Mouse (Mus musculus) liver, adult 2 months (tissue): ENCODE results near the gene Zbtb20.

Source experiments
- CTCF ChIP-seq: fragments of 200-500 bp; IDR thresholded peaks from 2 replicates; pipeline ENCODE4 v1.5.1; 2011; ENCODE audit warnings: low read depth, low read length, control low read depth
- POLR2A ChIP-seq: fragments of 200-500 bp; IDR thresholded peaks from 2 replicates; pipeline ENCODE4 v1.6.1; 2011; ENCODE audit warnings: low read length, control low read depth; ENCODE audit not compliant: insufficient read depth; ENCODE audit errors: extremely low read depth

- no peak for TF ChIP-seq CTCF
- TF ChIP-seq POLR2A: no peak
These were observed 415.7 kb downstream of the Zbtb20 start for GRCm38 (mm10) chr16:43291423-43291822.
